Mouse (Mus musculus): Measurements from ENCODE around the gene Sema4d. TPM values are rescaled to one million over a fixed set of nuclear protein-coding genes. Genes with fewer than 3 reads are reported as not detected.

Gene Sema4d
- polyA plus RNA-seq, 1 experiment from 2014 or later, result 6.7 TPM

GRCm38 (mm10) chr13:51786616-51787015 is 6.9 kb downstream of the Sema4d start:
- Histone ChIP-seq H3K36me3 (ENCODE audit: control insufficient read depth, insufficient read depth, low read length) (no peaks in the 10 kb centered on the region), H3K27ac (replicated peaks) (no peak overlapping the region), H3K9ac (ENCODE audit: low read length) (no peak overlapping the region), H3K4me3 (ENCODE audit: low read depth, low read length) (no peak overlapping the region), H3K4me1 (replicated peaks; ENCODE audit: control insufficient read depth, insufficient read depth) (no peaks in the 10 kb centered on the region), H3K9me3 (ENCODE audit: control insufficient read depth, low read length) (no peaks in the 10 kb centered on the region), H3K27me3 (ENCODE audit: control insufficient read depth, insufficient read depth, low read length) (no peaks in the 10 kb centered on the region), H3K4me2 (replicated peaks; ENCODE audit: low read depth) (no peak overlapping the region)
- 67% methylated on average over 4 of the region's 4 CpGs for WGBS
- ATAC-seq (ENCODE audit: low FRiP score, low TSS enrichment), result no peak
- TF ChIP-seq CTCF (IDR thresholded peaks at IDR 0.05; ENCODE audit: low read depth), result no peak
- TF ChIP-seq EP300 (optimal IDR thresholded peaks at IDR 0.05), result no peak
- DNase-seq (ENCODE audit: low spot score), result no peak

- H3K9me3 ChIP-seq (ENCODE audit: control insufficient read depth, low read length), result no peaks in the 10 kb centered on the region
- H3K4me3 ChIP-seq (ENCODE audit: low read depth, low read length), result no peak overlapping the region
- no peaks in the 10 kb centered on the region for H3K4me1 ChIP-seq (replicated peaks; ENCODE audit: control insufficient read depth, insufficient read depth)
- no peak overlapping the region for H3K4me2 ChIP-seq (replicated peaks; ENCODE audit: low read depth)
- DNase-seq (ENCODE audit: low spot score) (no peak), ATAC-seq (ENCODE audit: low FRiP score, low TSS enrichment) (no peak)
- H3K27ac ChIP-seq (replicated peaks), result no peak overlapping the region
- no peak for TF ChIP-seq EP300 (optimal IDR thresholded peaks at IDR 0.05)
- TF ChIP-seq CTCF (IDR thresholded peaks at IDR 0.05; ENCODE audit: low read depth), result no peak
- no peaks in the 10 kb centered on the region for H3K36me3 ChIP-seq (ENCODE audit: control insufficient read depth, insufficient read depth, low read length)
- H3K9ac ChIP-seq (ENCODE audit: low read length), result no peak overlapping the region
- 84% methylated on average over 8 of the region's 8 CpGs for WGBS
- H3K27me3 ChIP-seq (ENCODE audit: control insufficient read depth, insufficient read depth, low read length), result no peaks in the 10 kb centered on the region
Observed at GRCm38 (mm10) chr13:51784476-51784875, 9.1 kb downstream of the Sema4d start.

GRCm38 (mm10) chr13:51783857-51784256 is 9.7 kb downstream of the Sema4d start:
- Histone ChIP-seq H3K4me3 (ENCODE audit: low read depth, low read length) (no peak overlapping the region), H3K27ac (replicated peaks) (no peak overlapping the region), H3K4me1 (replicated peaks; ENCODE audit: control insufficient read depth, insufficient read depth) (no peaks in the 10 kb centered on the region), H3K9me3 (ENCODE audit: control insufficient read depth, low read length) (no peaks in the 10 kb centered on the region), H3K9ac (ENCODE audit: low read length) (no peak overlapping the region), H3K4me2 (replicated peaks; ENCODE audit: low read depth) (no peak overlapping the region), H3K27me3 (ENCODE audit: control insufficient read depth, insufficient read depth, low read length) (no peaks in the 10 kb centered on the region), H3K36me3 (ENCODE audit: control insufficient read depth, insufficient read depth, low read length) (no peaks in the 10 kb centered on the region)
- DNase-seq (ENCODE audit: low spot score), result no peak
- 55% methylated on average over 6 of the region's 6 CpGs for WGBS
- no peak for TF ChIP-seq EP300 (optimal IDR thresholded peaks at IDR 0.05)
- no peak for TF ChIP-seq CTCF (IDR thresholded peaks at IDR 0.05; ENCODE audit: low read depth)
- no peak for ATAC-seq (ENCODE audit: low FRiP score, low TSS enrichment)

- H3K9ac ChIP-seq (ENCODE audit: low read length), result no peak overlapping the region
- TF ChIP-seq CTCF (IDR thresholded peaks at IDR 0.05; ENCODE audit: low read depth) (no peak), EP300 (optimal IDR thresholded peaks at IDR 0.05) (no peak)
- no peak overlapping the region for H3K4me2 ChIP-seq (replicated peaks; ENCODE audit: low read depth)
- H3K9me3 ChIP-seq (ENCODE audit: control insufficient read depth, low read length), result no peaks in the 10 kb centered on the region
- H3K36me3 ChIP-seq (ENCODE audit: control insufficient read depth, insufficient read depth, low read length), result no peaks in the 10 kb centered on the region
- 79% methylated on average over 10 of the region's 10 CpGs for WGBS
- no peak for DNase-seq (ENCODE audit: low spot score)
- H3K4me1 ChIP-seq (replicated peaks; ENCODE audit: control insufficient read depth, insufficient read depth), result no peaks in the 10 kb centered on the region
- H3K27ac ChIP-seq (replicated peaks), result no peak overlapping the region
- H3K4me3 ChIP-seq (ENCODE audit: low read depth, low read length), result no peak overlapping the region
- no peaks in the 10 kb centered on the region for H3K27me3 ChIP-seq (ENCODE audit: control insufficient read depth, insufficient read depth, low read length)
- no peak for ATAC-seq (ENCODE audit: low FRiP score, low TSS enrichment)
Observed at GRCm38 (mm10) chr13:51780509-51781155, 12.9 kb downstream of the Sema4d start.

GRCm38 (mm10) chr13:51778983-51779962 is 14.3 kb downstream of the Sema4d start:
- TF ChIP-seq CTCF (IDR thresholded peaks at IDR 0.05; ENCODE audit: low read depth) (no peak), EP300 (optimal IDR thresholded peaks at IDR 0.05) (no peak)
- Histone ChIP-seq H3K4me2 (replicated peaks; ENCODE audit: low read depth) (no peak overlapping the region), H3K9ac (ENCODE audit: low read length) (no peak overlapping the region), H3K27me3 (ENCODE audit: control insufficient read depth, insufficient read depth, low read length) (no peaks in the 10 kb centered on the region), H3K4me1 (replicated peaks; ENCODE audit: control insufficient read depth, insufficient read depth) (no peaks in the 10 kb centered on the region), H3K9me3 (ENCODE audit: control insufficient read depth, low read length) (no peaks in the 10 kb centered on the region), H3K27ac (replicated peaks) (no peak overlapping the region), H3K36me3 (ENCODE audit: control insufficient read depth, insufficient read depth, low read length) (no peaks in the 10 kb centered on the region), H3K4me3 (ENCODE audit: low read depth, low read length) (no peak overlapping the region)
- no peak for ATAC-seq (ENCODE audit: low FRiP score, low TSS enrichment)
- WGBS, result 78% methylated on average over 25 of the region's 25 CpGs
- DNase-seq (ENCODE audit: low spot score), result no peak
